Mouse (Mus musculus) lung, adult 2 months (tissue): Measurements from ENCODE around the gene Lmo1.

Source experiments
- CTCF ChIP-seq: fragments of 200-500 bp; IDR thresholded peaks from 2 replicates; pipeline ENCODE4 v1.5.1; 2011; ENCODE audit warnings: mild to moderate bottlenecking, low read length, control low read depth; ENCODE audit not compliant: insufficient read depth
- POLR2A ChIP-seq: fragments of 200-500 bp; IDR thresholded peaks from 2 replicates; pipeline ENCODE4 v1.6.1; 2011; ENCODE audit warnings: low read depth, mild to moderate bottlenecking, control low read depth, low read length, borderline replicate concordance; ENCODE audit errors: extremely low read depth

DNA sequence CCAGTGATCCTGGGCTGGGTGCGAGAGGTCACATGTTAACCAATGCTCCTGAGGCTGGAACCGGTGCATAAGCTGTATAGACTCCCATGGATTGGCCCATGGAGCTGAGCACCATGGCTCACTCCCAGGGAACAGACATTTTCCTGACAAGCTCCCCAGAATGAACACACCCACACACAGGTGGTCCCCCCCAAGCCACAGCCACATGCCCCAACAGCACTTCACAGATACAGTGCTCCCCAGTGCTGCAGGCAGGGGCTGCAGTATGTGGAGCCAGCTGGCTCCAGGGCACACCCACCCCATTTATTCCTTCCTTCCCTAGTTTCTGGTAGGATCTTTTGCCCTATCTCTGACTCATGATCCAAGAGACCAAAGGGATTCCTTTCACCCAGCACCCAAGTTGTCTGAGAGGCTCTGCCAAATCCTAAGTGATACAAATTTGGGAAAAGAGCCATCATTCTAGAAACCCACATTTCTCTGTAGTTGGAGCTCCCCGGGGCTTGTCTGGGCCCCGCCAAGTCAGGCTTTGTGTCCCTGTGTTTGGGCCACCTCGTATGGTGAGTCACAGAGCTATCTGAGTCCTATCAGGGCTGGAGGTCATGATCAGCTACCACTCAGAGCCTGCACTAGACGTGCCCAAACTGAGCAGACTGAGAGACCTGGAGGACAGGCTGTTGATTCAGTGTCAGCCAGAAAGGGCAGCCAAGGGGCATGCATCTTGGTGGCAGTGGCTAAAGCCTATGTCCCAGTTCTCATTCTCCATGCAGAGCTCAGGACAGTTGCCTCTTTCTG is 12.4 kb upstream of the Lmo1 start:
- TF ChIP-seq CTCF (no peak), POLR2A (no peak)
